Mouse (Mus musculus) right cerebral cortex, postnatal 36 days (tissue): ENCODE data around the gene Fam122b.

ENCODE experiments used
- DNase-seq, 2 experiments: peaks; one replicate each; pipeline ENCODE4 v3.0.0; 2022; ENCODE audit warnings: low spot score in 2 of 2, mixed read lengths in 1 of 2

Gene Fam122b

GRCm38 (mm10) chrX:53197681-53198080, 71.9 kb downstream of the Fam122b start:
- no peak for DNase-seq

- DNase-seq: no peak
These were observed 73.2 kb downstream of the Fam122b start for GRCm38 (mm10) chrX:53196392-53196791.
